Mouse (Mus musculus): Measurements from ENCODE around the gene Chst7.

GRCm38 (mm10) chrX:20129466-20129865, 70.1 kb downstream of the Chst7 start:
- no peak for TF ChIP-seq CTCF (IDR thresholded peaks at IDR 0.05; ENCODE audit: low read depth, low read length)
- TF ChIP-seq POLR2A (IDR thresholded peaks at IDR 0.05; ENCODE audit: insufficient read depth, low read length): no peak
- TF ChIP-seq EP300 (IDR thresholded peaks at IDR 0.05; ENCODE audit: insufficient read depth, low read depth, low read length): no peak
